Mouse (Mus musculus): Measurements from ENCODE around the gene Hist1h2bb. TPM values are rescaled to one million over a fixed set of nuclear protein-coding genes. Genes with fewer than 3 reads are reported as not detected.
"Not testable (repeated sequence)": the region's sequence is repeated elsewhere in the genome, so short reads cannot be mapped to it uniquely, and the experiment has no call there.

Gene Hist1h2bb
- polyA plus RNA-seq, 1 experiment, result 12.1 TPM

GRCm38 (mm10) chr13:23768834-23769397 is 22.4 kb downstream of the Hist1h2bb start:
- TF ChIP-seq TAL1 (IDR thresholded peaks at IDR 0.05; ENCODE audit: low read length), result no peak
- no peak for TF ChIP-seq GATA1 (IDR thresholded peaks at IDR 0.05; ENCODE audit: low read length)
- H3K4me1 ChIP-seq (ENCODE audit: control insufficient read depth), result peaks cover 82% of the 10 kb centered on the region
- no peaks in the 10 kb centered on the region for H3K9me3 ChIP-seq (ENCODE audit: control insufficient read depth, low read length)
- peaks cover 5% of the 10 kb centered on the region; the same call in 1 of the 2 replicates for H3K36me3 ChIP-seq (ENCODE audit: control insufficient read depth)
- no peak overlapping the region for H3K4me3 ChIP-seq (replicated peaks)
- no peaks in the 10 kb centered on the region for H3K27me3 ChIP-seq (ENCODE audit: control insufficient read depth)

GRCm38 (mm10) chr13:23769613-23770012 is 23.1 kb downstream of the Hist1h2bb start, which contains the start of gene Trim38:
Gene Trim38, plus strand, starts transcription at chr13:23769913.
- peaks cover 75% of the 10 kb centered on the region for H3K4me1 ChIP-seq (ENCODE audit: control insufficient read depth)
- H3K36me3 ChIP-seq (ENCODE audit: control insufficient read depth); H3K27me3 ChIP-seq (ENCODE audit: control insufficient read depth); H3K4me3 ChIP-seq (replicated peaks); H3K9me3 ChIP-seq (ENCODE audit: control insufficient read depth, low read length): not testable (repeated sequence)

- Histone ChIP-seq H3K4me3 (replicated peaks) (peak overlapping the region; percentile 54), H3K36me3 (ENCODE audit: control insufficient read depth) (no peaks in the 10 kb centered on the region), H3K27me3 (ENCODE audit: control insufficient read depth) (no peaks in the 10 kb centered on the region), H3K9me3 (ENCODE audit: control insufficient read depth, low read length) (no peaks in the 10 kb centered on the region), H3K4me1 (ENCODE audit: control insufficient read depth) (peaks cover 62% of the 10 kb centered on the region)
- TF ChIP-seq GATA1 (IDR thresholded peaks at IDR 0.05; ENCODE audit: low read length) (no peak), TAL1 (IDR thresholded peaks at IDR 0.05; ENCODE audit: low read length) (no peak)
Observed at GRCm38 (mm10) chr13:23772561-23773313, 26.2 kb downstream of the Hist1h2bb start.

- TF ChIP-seq GATA1 (IDR thresholded peaks at IDR 0.05; ENCODE audit: low read length) (no peak), TAL1 (IDR thresholded peaks at IDR 0.05; ENCODE audit: low read length) (no peak)
- Histone ChIP-seq H3K4me1 (ENCODE audit: control insufficient read depth) (peaks cover 32% of the 10 kb centered on the region), H3K36me3 (ENCODE audit: control insufficient read depth) (no peaks in the 10 kb centered on the region), H3K27me3 (ENCODE audit: control insufficient read depth) (no peaks in the 10 kb centered on the region), H3K4me3 (replicated peaks) (no peak overlapping the region), H3K9me3 (ENCODE audit: control insufficient read depth, low read length) (no peaks in the 10 kb centered on the region)
Observed at GRCm38 (mm10) chr13:23778339-23778738, 31.8 kb downstream of the Hist1h2bb start.

GRCm38 (mm10) chr13:23779025-23779424 is 32.5 kb downstream of the Hist1h2bb start:
- H3K4me1 ChIP-seq (ENCODE audit: control insufficient read depth), result peaks cover 27% of the 10 kb centered on the region
- H3K9me3 ChIP-seq (ENCODE audit: control insufficient read depth, low read length), result no peaks in the 10 kb centered on the region
- peak overlapping the region; percentile 20 for H3K4me3 ChIP-seq (replicated peaks)
- TF ChIP-seq TAL1 (IDR thresholded peaks at IDR 0.05; ENCODE audit: low read length) (no peak), GATA1 (IDR thresholded peaks at IDR 0.05; ENCODE audit: low read length) (no peak)
- H3K27me3 ChIP-seq (ENCODE audit: control insufficient read depth), result no peaks in the 10 kb centered on the region
- no peaks in the 10 kb centered on the region for H3K36me3 ChIP-seq (ENCODE audit: control insufficient read depth)

- Histone ChIP-seq H3K27me3 (ENCODE audit: control insufficient read depth) (0 out of 2 replicates have a peak, but pooled peaks cover 2% of the 10 kb centered on the region), H3K4me3 (replicated peaks) (no peak overlapping the region), H3K36me3 (ENCODE audit: control insufficient read depth) (no peaks in the 10 kb centered on the region), H3K4me1 (ENCODE audit: control insufficient read depth) (no peaks in the 10 kb centered on the region), H3K9me3 (ENCODE audit: control insufficient read depth, low read length) (no peaks in the 10 kb centered on the region)
- no peak for TF ChIP-seq TAL1 (IDR thresholded peaks at IDR 0.05; ENCODE audit: low read length)
- no peak for TF ChIP-seq GATA1 (IDR thresholded peaks at IDR 0.05; ENCODE audit: low read length)
Observed at GRCm38 (mm10) chr13:23792520-23792919, 46.0 kb downstream of the Hist1h2bb start.

Other genes with a start within 250 kb of the Hist1h2bb start
- 10.1 and 19.7 TPM in 2 replicates for gene Hist1h4h, start 215.7 kb upstream of the Hist1h2bb start, polyA plus RNA-seq (2012)
- 52.5 and 62.7 TPM in 2 replicates for gene Hist1h2af, start 212.8 kb upstream of the Hist1h2bb start, polyA plus RNA-seq (2012)
- 8.8 and 11.7 TPM in 2 replicates for gene Hist1h3g, start 211.3 kb upstream of the Hist1h2bb start, polyA plus RNA-seq (2012)
- 0.43 and 3.0 TPM in 2 replicates for gene Hist1h2bh, start 203.3 kb upstream of the Hist1h2bb start, polyA plus RNA-seq (2012)
- gene Hist1h3f, start 202.7 kb upstream of the Hist1h2bb start, polyA plus RNA-seq (2012), result 1.3 and 3.3 TPM in 2 replicates
- gene Hist1h4f, start 195.1 kb upstream of the Hist1h2bb start, polyA plus RNA-seq (2012), result 8.3 and 13.8 TPM in 2 replicates
- 0.51 and 0.95 TPM in 2 replicates for gene Hist1h1d, start 193.5 kb upstream of the Hist1h2bb start, polyA plus RNA-seq (2012)
- gene Hist1h3e, start 184.4 kb upstream of the Hist1h2bb start, polyA plus RNA-seq (2012), result 2.9 and 16.6 TPM in 2 replicates
- 3.6 and 5.2 TPM in 2 replicates for gene Hist1h2ae, start 175.5 kb upstream of the Hist1h2bb start, polyA plus RNA-seq (2012)
- 14.5 and 18.7 TPM in 2 replicates for gene Hist1h2bg, start 175.3 kb upstream of the Hist1h2bb start, polyA plus RNA-seq (2012)
- 6.6 and 15.6 TPM in 2 replicates for gene Hist1h2bf, start 172.5 kb upstream of the Hist1h2bb start, polyA plus RNA-seq (2012)
- gene Hist1h2ad, start 172.4 kb upstream of the Hist1h2bb start, polyA plus RNA-seq (2012), result 5.1 and 8.3 TPM in 2 replicates
- 1.6 and 4.7 TPM in 2 replicates for gene Hist1h3d, start 171.0 kb upstream of the Hist1h2bb start, polyA plus RNA-seq (2012)
- 5.1 and 11.8 TPM in 2 replicates for gene Hist1h4d, start 165.1 kb upstream of the Hist1h2bb start, polyA plus RNA-seq (2012)
- gene Hist1h2be, start 125.6 kb upstream of the Hist1h2bb start, polyA plus RNA-seq (2012), result 0.33 and 0.67 TPM in 2 replicates
- 2.8 and 8.5 TPM in 2 replicates for gene Hist1h1e, start 124.2 kb upstream of the Hist1h2bb start, polyA plus RNA-seq (2012)
- 1.1 and 2.1 TPM in 2 replicates for gene Hist1h2ac, start 62.8 kb upstream of the Hist1h2bb start, polyA plus RNA-seq (2012)
- 17.5 and 20.6 TPM in 2 replicates for gene Hist1h2bc, start 62.5 kb upstream of the Hist1h2bb start, polyA plus RNA-seq (2012)
- 0.10 TPM in 1 of 2 replicates, not detected in the other for gene Hist1h1t, start 50.9 kb upstream of the Hist1h2bb start, polyA plus RNA-seq (2012)
- 0.93 and 3.0 TPM in 2 replicates for gene Hist1h4c, start 48.3 kb upstream of the Hist1h2bb start, polyA plus RNA-seq (2012)
- 0.15 and 0.53 TPM in 2 replicates for gene Hfe, start 35.9 kb upstream of the Hist1h2bb start, polyA plus RNA-seq (2012)
- 54.6 and 94.3 TPM in 2 replicates for gene Hist1h1c, start 7.9 kb upstream of the Hist1h2bb start, polyA plus RNA-seq (2012)
- gene Hist1h3c, start 1.1 kb upstream of the Hist1h2bb start, polyA plus RNA-seq (2012), result 3.8 and 7.0 TPM in 2 replicates
- gene Hist1h2ab, start 4.4 kb downstream of the Hist1h2bb start, polyA plus RNA-seq (2012), result 9.1 and 22.3 TPM in 2 replicates
- 6.2 and 23.6 TPM in 2 replicates for gene Hist1h3b, start 5.5 kb downstream of the Hist1h2bb start, polyA plus RNA-seq (2012)
- 4.5 and 11.8 TPM in 2 replicates for gene Hist1h4b, start 10.3 kb downstream of the Hist1h2bb start, polyA plus RNA-seq (2012)
- gene Hist1h4a, start 14.5 kb downstream of the Hist1h2bb start, polyA plus RNA-seq (2012), result 10.2 and 21.5 TPM in 2 replicates
- 1.5 and 4.0 TPM in 2 replicates for gene Hist1h3a, start 15.7 kb downstream of the Hist1h2bb start, polyA plus RNA-seq (2012)
- 1.4 TPM in 2 replicates for gene Hist1h1a, start 16.9 kb downstream of the Hist1h2bb start, polyA plus RNA-seq (2012)
- gene Trim38, start 23.2 kb downstream of the Hist1h2bb start, polyA plus RNA-seq (2012), result not detected in 2 replicates
- not detected in 2 replicates for gene Slc17a2, start 60.3 kb downstream of the Hist1h2bb start, polyA plus RNA-seq (2012)
- gene Slc17a3, start 92.7 kb downstream of the Hist1h2bb start, polyA plus RNA-seq (2012), result 0.01 TPM in 1 of 2 replicates, not detected in the other
- gene Slc17a1, start 121.0 kb downstream of the Hist1h2bb start, polyA plus RNA-seq (2012), result not detected in 2 replicates
- not detected in 2 replicates for gene Slc17a4, start 168.3 kb downstream of the Hist1h2bb start, polyA plus RNA-seq (2012)
- not detected in 2 replicates for gene Hist1h2ba, start 187.4 kb downstream of the Hist1h2bb start, polyA plus RNA-seq (2012)
- gene Hist1h2aa, start 187.7 kb downstream of the Hist1h2bb start, polyA plus RNA-seq (2012), result not detected in 2 replicates
- not detected in 2 replicates for gene Scgn, start 244.5 kb downstream of the Hist1h2bb start, polyA plus RNA-seq (2012)

Measured in erythroblast, embryonic 14.5 days (primary cell).